Mouse (Mus musculus) C2C12 (cell line): ENCODE measurements around the gene Nacc2. TPM values are rescaled to one million over a fixed set of nuclear protein-coding genes. Genes with fewer than 3 reads are reported as not detected.

Experiments
- H3K27me3 ChIP-seq: one replicate; pipeline ENCODE4 v1.6.1; 2011; ENCODE audit not compliant: control insufficient read depth, insufficient read depth, insufficient read length
- H3K36me3 ChIP-seq: one replicate; pipeline ENCODE4 v1.6.1; 2011; ENCODE audit not compliant: control insufficient read depth, insufficient read depth
- H3K4me3 ChIP-seq: one replicate; pipeline ENCODE4 v1.5.1; 2011; ENCODE audit warnings: mild to moderate bottlenecking, control low read depth; ENCODE audit not compliant: poor library complexity, insufficient read depth, severe bottlenecking
- H3K79me2 ChIP-seq: one replicate; pipeline ENCODE4 v1.6.1; 2011; ENCODE audit not compliant: control insufficient read depth, insufficient read depth
- H3K79me3 ChIP-seq: one replicate; pipeline ENCODE4 v1.6.1; 2011; ENCODE audit warnings: low read depth, control low read depth
- H3ac ChIP-seq: one replicate; pipeline ENCODE3; 2011; ENCODE audit warnings: low read depth; ENCODE audit not compliant: control insufficient read depth, insufficient read length
- CEBPB ChIP-seq: IDR thresholded peaks from one replicate; pipeline ENCODE4 v1.6.1; 2011; ENCODE audit warnings: low read depth, mild to moderate bottlenecking, control low read depth, moderate library complexity
- CTCF ChIP-seq: IDR thresholded peaks from one replicate; pipeline ENCODE4 v1.5.1; 2011; ENCODE audit not compliant: control insufficient read depth, insufficient read depth, insufficient read length
- FOSL1 ChIP-seq: IDR thresholded peaks from one replicate; pipeline ENCODE4 v1.8.0; 2011; ENCODE audit warnings: mild to moderate bottlenecking, low read length; ENCODE audit not compliant: poor library complexity, insufficient read depth, severe bottlenecking
- MAX ChIP-seq: IDR thresholded peaks from one replicate; pipeline ENCODE4 v1.6.1; 2011; ENCODE audit warnings: mild to moderate bottlenecking, control low read depth
- MYOD1 ChIP-seq: IDR thresholded peaks from one replicate; pipeline ENCODE4 v1.6.1; 2011; ENCODE audit warnings: low read depth; ENCODE audit not compliant: control insufficient read depth, insufficient read length
- MYOG ChIP-seq: IDR thresholded peaks from one replicate; pipeline ENCODE4 v1.6.1; 2011; ENCODE audit not compliant: control insufficient read depth, insufficient read length; ENCODE audit errors: extremely low read depth
- USF1 ChIP-seq: IDR thresholded peaks from one replicate; pipeline ENCODE4 v1.6.1; 2011; ENCODE audit warnings: low read depth, mild to moderate bottlenecking, control low read depth, moderate library complexity
- polyA plus RNA-seq: library from polyadenylated mRNA; unstranded; fragments of >200 nt; fragmentation: generic; extraction: Trizol; gene quantifications from one replicate; pipeline ENCODE4 v1.2.1, GENCODE M21; 2012; ENCODE audit warnings: missing spikeins

The Nacc2 gene
- polyA plus RNA-seq, 1 experiment = 20.8 TPM

DNA sequence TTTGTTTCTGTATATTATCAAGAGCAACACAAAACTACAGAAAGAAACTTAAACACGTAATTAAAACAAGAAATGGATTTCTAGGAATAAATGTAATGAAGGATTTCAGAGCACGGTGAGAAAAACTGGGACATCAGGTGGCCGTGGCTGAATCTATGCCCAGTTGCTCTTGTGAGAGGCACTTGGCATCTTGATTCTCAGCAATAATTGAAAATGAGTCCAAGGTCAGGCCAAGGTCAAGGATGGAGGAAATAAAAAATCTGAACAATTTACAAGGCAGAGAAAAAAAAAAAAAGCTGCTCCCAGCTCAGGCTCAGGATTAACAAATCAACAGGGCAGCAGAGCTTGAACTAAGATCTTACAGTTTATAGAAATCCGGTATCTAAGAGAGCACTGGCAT is 46.0 kb downstream of the Nacc2 start:
- Histone ChIP-seq H3K79me3 (no peaks in the 10 kb centered on the region), H3ac (no peak overlapping the region)

DNA sequence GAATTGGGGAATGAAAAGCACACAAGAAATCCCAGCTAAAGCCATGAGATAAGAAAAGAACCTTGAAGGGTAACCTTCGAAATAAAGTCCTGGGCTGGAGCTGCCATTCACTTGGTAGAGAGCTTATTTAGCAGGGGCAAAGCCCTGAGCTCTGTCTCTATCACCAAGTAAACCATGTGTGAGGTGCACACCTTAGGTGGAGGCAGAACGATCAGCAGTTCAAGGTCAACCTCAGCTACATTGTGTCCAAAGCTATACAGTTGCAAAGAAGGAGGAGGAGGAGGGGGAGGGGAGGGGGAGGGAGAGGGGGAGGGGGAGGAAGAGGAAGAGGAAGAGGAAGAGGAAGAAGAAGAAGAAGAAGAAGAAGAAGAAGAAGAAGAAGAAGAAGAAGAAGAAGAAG is 46.9 kb downstream of the Nacc2 start:
- Histone ChIP-seq H3K36me3 (peaks cover 2% of the 10 kb centered on the region), H3K27me3 (no peaks in the 10 kb centered on the region), H3K4me3 (no peak overlapping the region), H3K79me2 (no peaks in the 10 kb centered on the region), H3ac (no peak overlapping the region), H3K79me3 (no peaks in the 10 kb centered on the region)
- TF ChIP-seq FOSL1 (no peak), CTCF (no peak), USF1 (no peak), MAX (no peak), MYOG (no peak), MYOD1 (no peak), CEBPB (no peak)

More for the DNA sequence above, 46.0 kb downstream of the Nacc2 start:
- H3K79me2 ChIP-seq = no peaks in the 10 kb centered on the region
- no peaks in the 10 kb centered on the region for H3K27me3 ChIP-seq
- peaks cover 6% of the 10 kb centered on the region for H3K36me3 ChIP-seq
- H3K4me3 ChIP-seq = no peak overlapping the region
- TF ChIP-seq MYOD1 (no peak), CEBPB (no peak), MAX (no peak), USF1 (no peak), MYOG (no peak), CTCF (no peak), FOSL1 (no peak)

DNA sequence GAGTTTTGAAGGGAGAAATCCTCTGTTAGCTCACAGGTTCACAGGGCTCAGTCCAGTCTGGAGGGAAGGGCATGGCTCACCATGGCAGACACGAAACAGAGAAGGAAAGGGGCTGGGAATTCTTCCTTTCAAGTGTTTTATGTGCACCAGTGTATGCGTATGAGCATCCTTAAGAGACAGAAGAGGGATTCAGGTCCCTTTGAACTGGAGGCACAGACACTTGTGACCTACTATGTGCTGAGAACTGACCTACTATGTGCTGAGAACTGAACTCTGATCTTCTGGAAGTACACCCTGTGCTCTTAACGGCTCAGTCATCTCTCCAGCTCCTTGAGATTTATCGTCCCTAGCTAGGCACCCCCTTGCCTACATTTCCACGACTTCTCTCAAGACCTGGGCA is 48.5 kb downstream of the Nacc2 start:
- H3K79me3 ChIP-seq = no peaks in the 10 kb centered on the region

DNA sequence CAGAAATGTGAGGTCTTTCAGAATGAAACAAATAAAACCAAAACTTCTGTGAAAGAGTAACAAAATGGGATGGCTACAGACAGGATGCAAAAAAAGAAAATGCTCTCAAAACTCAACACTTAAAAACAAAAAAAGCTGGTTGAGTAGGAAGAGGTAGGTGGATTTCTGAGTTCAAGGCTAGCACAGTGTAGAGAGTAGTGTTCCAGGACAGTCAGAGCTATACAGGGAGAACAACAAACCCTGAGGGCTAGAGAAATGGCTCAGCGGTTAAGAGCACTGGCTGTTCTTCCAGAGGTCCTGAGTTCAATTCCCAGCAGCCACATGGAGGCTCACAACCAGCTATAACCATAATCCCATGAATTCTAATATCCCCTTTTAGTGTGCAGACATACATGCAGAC is 54.4 kb downstream of the Nacc2 start:
- Histone ChIP-seq H3K79me3 (no peaks in the 10 kb centered on the region), H3K27me3 (no peaks in the 10 kb centered on the region), H3ac (no peak overlapping the region), H3K79me2 (no peaks in the 10 kb centered on the region), H3K4me3 (no peak overlapping the region), H3K36me3 (peaks cover 9% of the 10 kb centered on the region)
- TF ChIP-seq CEBPB = no peak
- TF ChIP-seq FOSL1 = no peak
- TF ChIP-seq MYOG = no peak
- no peak for TF ChIP-seq MYOD1
- no peak for TF ChIP-seq USF1
- no peak for TF ChIP-seq MAX
- TF ChIP-seq CTCF = no peak

More for the DNA sequence above, 48.5 kb downstream of the Nacc2 start:
- no peak overlapping the region for H3ac ChIP-seq
- H3K79me2 ChIP-seq = no peaks in the 10 kb centered on the region
- no peaks in the 10 kb centered on the region for H3K27me3 ChIP-seq
- H3K36me3 ChIP-seq = peaks cover 11% of the 10 kb centered on the region
- no peak for TF ChIP-seq FOSL1
- no peak for TF ChIP-seq CTCF
- TF ChIP-seq CEBPB = no peak
- TF ChIP-seq USF1 = no peak
- TF ChIP-seq MYOG = no peak
- TF ChIP-seq MYOD1 = no peak
- no peak for TF ChIP-seq MAX
- no peak overlapping the region for H3K4me3 ChIP-seq

DNA sequence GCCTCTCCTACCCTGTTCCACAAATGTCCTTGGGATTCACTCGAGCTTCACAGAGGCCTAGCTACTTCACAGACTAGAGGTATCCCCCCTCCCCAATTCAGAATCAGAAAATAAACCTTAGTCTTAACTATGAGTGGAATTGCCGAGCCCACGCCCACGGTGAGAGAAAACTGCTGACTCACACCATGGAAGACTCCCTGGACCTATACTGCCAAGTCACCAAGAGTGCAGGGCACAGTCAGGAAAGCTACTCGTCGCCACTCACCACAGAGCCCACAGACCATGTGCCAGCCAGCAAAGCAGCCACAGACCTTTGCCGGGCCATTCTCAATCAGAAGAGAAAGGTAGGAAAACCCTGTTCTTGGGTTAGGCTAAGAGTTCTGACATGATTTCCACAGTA is 54.8 kb downstream of the Nacc2 start:
- Histone ChIP-seq H3K36me3 (peaks cover 9% of the 10 kb centered on the region), H3ac (no peak overlapping the region), H3K79me2 (no peaks in the 10 kb centered on the region), H3K27me3 (no peaks in the 10 kb centered on the region), H3K4me3 (no peak overlapping the region), H3K79me3 (no peaks in the 10 kb centered on the region)
- TF ChIP-seq MYOD1 (no peak), CTCF (no peak), FOSL1 (no peak), MAX (no peak), CEBPB (no peak), USF1 (no peak), MYOG (no peak)

DNA sequence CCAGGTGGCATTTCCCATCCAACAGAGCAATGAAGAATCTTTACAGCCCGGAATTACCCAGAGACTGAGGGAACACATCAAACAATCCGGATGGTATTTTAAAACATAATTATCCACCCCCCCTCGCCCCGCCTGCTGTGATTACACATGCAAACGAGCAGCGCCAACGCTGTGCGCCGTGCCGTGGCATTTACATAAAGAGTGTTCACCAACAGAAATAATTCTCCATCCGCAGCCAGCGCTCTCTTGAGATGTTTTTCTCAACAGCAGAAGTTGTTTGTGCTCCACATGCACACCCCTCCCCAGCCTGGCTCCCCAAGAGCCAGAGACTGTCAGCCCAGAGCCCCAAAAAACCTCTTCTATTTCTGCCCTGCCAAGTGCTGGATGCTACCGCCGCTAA is 56.5 kb downstream of the Nacc2 start:
- no peaks in the 10 kb centered on the region for H3K79me2 ChIP-seq
- peaks cover 9% of the 10 kb centered on the region for H3K36me3 ChIP-seq
- TF ChIP-seq CTCF = no peak
- no peak for TF ChIP-seq MYOD1
- TF ChIP-seq FOSL1 = no peak
- TF ChIP-seq USF1 = no peak
- TF ChIP-seq MAX = no peak
- no peak for TF ChIP-seq CEBPB
- TF ChIP-seq MYOG = no peak
- H3K79me3 ChIP-seq = no peaks in the 10 kb centered on the region
- H3K27me3 ChIP-seq = no peaks in the 10 kb centered on the region
- H3ac ChIP-seq = no peak overlapping the region
- no peak overlapping the region for H3K4me3 ChIP-seq
